Mouse (Mus musculus): ENCODE measurements around the gene Gm21680. TPM values are rescaled to one million over a fixed set of nuclear protein-coding genes. Genes with fewer than 3 reads are reported as not detected.

Gene Gm21680
- polyA plus RNA-seq (2017; shearing (Covaris generic)) = not detected

GRCm38 (mm10) chr5:25972563-25972962 lies at the start of gene Gm21680:
TSS of gene Gm21680 (minus strand) at chr5:25972663.

GRCm38 (mm10) chr5:26004698-26005097 lies 32.2 kb upstream of the Gm21680 start, which contains the start of gene Gm1979:
TSS of gene Gm1979 (minus strand) at chr5:26004798.

GRCm38 (mm10) chr5:25988550-25988949 lies 16.1 kb upstream of the Gm21680 start, which contains the start of gene Gm21698:
TSS of gene Gm21698 (minus strand) at chr5:25988650.

GRCm38 (mm10) chr5:25954317-25954716 lies 18.1 kb downstream of the Gm21680 start, which contains the start of gene Gm21671:
TSS of gene Gm21671 (minus strand) at chr5:25954417.

GRCm38 (mm10) chr5:25942281-25942680 lies 30.2 kb downstream of the Gm21680 start, which contains the start of gene Gm21663:
TSS of gene Gm21663 (minus strand) at chr5:25942381.

Other genes starting within 250 kb of the Gm21680 start
- 2.3 TPM for gene Actr3b, start 212.7 kb downstream of the Gm21680 start, polyA plus RNA-seq (2017; shearing (Covaris generic))
- gene Gm21663, start 30.3 kb downstream of the Gm21680 start, polyA plus RNA-seq (2017; shearing (Covaris generic)) = not detected
- not detected for gene Gm21671, start 18.2 kb downstream of the Gm21680 start, polyA plus RNA-seq (2017; shearing (Covaris generic))
- not detected for gene Gm21698, start 16.0 kb upstream of the Gm21680 start, polyA plus RNA-seq (2017; shearing (Covaris generic))
- not detected for gene Gm1979, start 32.1 kb upstream of the Gm21680 start, polyA plus RNA-seq (2017; shearing (Covaris generic))
- not detected for gene Gm5862, start 50.3 kb upstream of the Gm21680 start, polyA plus RNA-seq (2017; shearing (Covaris generic))
- not detected for gene Speer4a, start 66.9 kb upstream of the Gm21680 start, polyA plus RNA-seq (2017; shearing (Covaris generic))
- not detected for gene Gm7347, start 85.9 kb upstream of the Gm21680 start, polyA plus RNA-seq (2017; shearing (Covaris generic))
- gene Gm10471, start 116.6 kb upstream of the Gm21680 start, polyA plus RNA-seq (2017; shearing (Covaris generic)) = not detected
- gene 5031410I06Rik, start 132.7 kb upstream of the Gm21680 start, polyA plus RNA-seq (2017; shearing (Covaris generic)) = not detected
- gene Gm10220, start 148.8 kb upstream of the Gm21680 start, polyA plus RNA-seq (2017; shearing (Covaris generic)) = not detected

All from inflammation-experienced regulatory T-cells, adult 16 weeks (primary cell).